Mouse (Mus musculus) thymus, adult 2 months (tissue): ENCODE results near the gene P2rx7.

ENCODE experiments used
- CTCF ChIP-seq: fragments of 200-500 bp; IDR thresholded peaks from 2 replicates; pipeline ENCODE4 v1.5.1; 2012; ENCODE audit warnings: mild to moderate bottlenecking, control low read depth, low read length, moderate library complexity, borderline replicate concordance; ENCODE audit not compliant: control insufficient read depth, poor library complexity, insufficient read depth; ENCODE audit errors: extremely low read depth
- POLR2A ChIP-seq: fragments of 200-500 bp; IDR thresholded peaks from 2 replicates; pipeline ENCODE4 v1.6.1; 2012; ENCODE audit warnings: mild to moderate bottlenecking, low read length, control low read depth, moderate library complexity; ENCODE audit not compliant: control insufficient read depth, poor library complexity, insufficient read depth; ENCODE audit errors: extremely low read depth

- TF ChIP-seq CTCF (no peak), POLR2A (no peak)
Measured at GRCm38 (mm10) chr5:122716793-122717192, 73.1 kb downstream of the P2rx7 start.
